Mouse (Mus musculus) embryonic facial prominence, embryonic 15.5 days (tissue): ENCODE measurements around the gene Rnf10. TPM values are rescaled to one million over a fixed set of nuclear protein-coding genes. Genes with fewer than 3 reads are reported as not detected.

ENCODE experiments used
- ATAC-seq: fragments of 200-750 bp; cut with Nextera tagmentation; 2 replicates; pipeline ENCODE4 v1.8.0; 2017; ENCODE audit warnings: low read depth, moderate TSS enrichment; ENCODE audit not compliant: insufficient number of reproducible peaks, low FRiP score, low TSS enrichment
- H3K27ac ChIP-seq: fragments of 300-500 bp; sonication (generic); replicated peaks from 2 replicates; pipeline ENCODE4 v1.5.1; 2015; ENCODE audit warnings: mild to moderate bottlenecking, inconsistent platforms
- H3K27me3 ChIP-seq: fragments of 300-500 bp; sonication (generic); 2 replicates; pipeline ENCODE4 v1.6.1; 2015; ENCODE audit warnings: inconsistent platforms
- H3K36me3 ChIP-seq: fragments of 300-500 bp; sonication (generic); 2 replicates; pipeline ENCODE4 v1.6.1; 2015; ENCODE audit warnings: mild to moderate bottlenecking, inconsistent platforms
- H3K4me1 ChIP-seq: fragments of 300-500 bp; sonication (generic); 2 replicates; pipeline ENCODE4 v1.6.1; 2015; ENCODE audit warnings: inconsistent platforms
- H3K4me2 ChIP-seq: fragments of 300-500 bp; sonication (generic); replicated peaks from 2 replicates; pipeline ENCODE4 v1.6.1; 2015; ENCODE audit warnings: mild to moderate bottlenecking, inconsistent platforms
- H3K4me3 ChIP-seq: fragments of 300-500 bp; sonication (generic); replicated peaks from 2 replicates; pipeline ENCODE4 v1.5.1; 2015; ENCODE audit warnings: mild to moderate bottlenecking, inconsistent platforms
- H3K9ac ChIP-seq: fragments of 300-500 bp; sonication (generic); 2 replicates; pipeline ENCODE4 v1.6.1; 2015; ENCODE audit warnings: inconsistent platforms
- H3K9me3 ChIP-seq: fragments of 300-500 bp; sonication (generic); replicated peaks from 2 replicates; pipeline ENCODE4 v1.6.1; 2016; ENCODE audit warnings: inconsistent platforms
- WGBS: fragments of 180-500 bp; shearing (Covaris S2); methylation state at CpG from one replicate; pipeline ENCODE4 v1.1.7; 2015; 5-methylcytosine and 5-hydroxymethylcytosine counted together
- polyA plus RNA-seq: library from polyadenylated mRNA; unstranded; fragments of >200 nt; fragmentation: Nextera tagmentation; extraction: Ambion mirVana; gene quantifications from 2 replicates; pipeline ENCODE4 v1.2.1, GENCODE M21; 2015

The Rnf10 gene
- polyA plus RNA-seq, 1 experiment from 2014 or later: 170 TPM

DNA sequence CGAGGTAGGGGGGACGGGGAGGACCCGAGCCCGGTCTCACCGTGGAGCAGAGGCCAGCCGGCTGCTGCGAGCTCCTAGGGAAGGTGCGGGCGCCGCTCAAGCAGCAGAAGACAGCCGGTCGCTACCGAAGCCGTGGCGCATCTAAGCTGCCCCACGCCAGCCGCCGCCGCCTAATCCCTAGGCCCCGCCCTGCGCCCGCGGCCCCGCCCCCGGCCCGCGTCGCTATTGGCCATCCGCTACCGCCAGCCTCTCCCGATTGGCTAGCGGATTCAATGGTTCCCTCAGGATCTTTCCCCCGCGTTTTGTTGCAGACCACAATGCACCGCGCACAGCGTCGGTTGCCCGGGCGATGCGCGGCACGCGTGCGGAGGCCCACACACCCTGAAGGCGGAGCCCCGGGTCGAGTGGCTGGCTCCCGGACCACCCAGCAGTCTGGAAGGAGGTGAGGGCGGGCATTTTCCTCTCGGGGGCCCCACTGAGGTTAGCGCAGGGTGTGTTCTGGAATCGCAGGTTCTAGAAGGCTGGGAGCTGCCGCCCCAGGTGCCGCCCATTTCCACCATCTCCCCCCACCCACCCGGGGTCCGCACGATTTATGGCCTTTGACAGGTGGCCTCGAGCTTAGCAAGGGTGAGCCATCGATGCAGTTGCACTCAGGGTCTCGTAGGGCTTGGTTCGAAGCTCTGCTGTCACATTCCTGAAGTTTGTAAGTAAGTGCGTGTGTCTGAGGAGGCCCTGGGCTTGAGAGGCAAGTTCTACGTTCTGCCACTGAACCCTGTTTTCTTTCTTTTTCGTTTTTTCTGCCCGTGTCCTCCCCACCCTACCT lies 28.3 kb upstream of the Rnf10 start, which contains the start of gene Dynll1:
TSS of gene Dynll1 (minus strand) at position 208 of the 823 bp plus-strand sequence.
- ATAC-seq: peak; percentile 98
- H3K9ac ChIP-seq: peak within 1 kb of the TSS; percentile 96
- H3K4me3 ChIP-seq: peak within 1 kb of the TSS; percentile 93
- H3K27me3 ChIP-seq: no peaks in the 10 kb centered on the region
- under 1% methylated on average over 66 of the region's 66 CpGs for WGBS
- peak within 1 kb of the TSS; percentile 79 for H3K4me2 ChIP-seq
- no peaks in the 10 kb centered on the region for H3K9me3 ChIP-seq
- peak within 1 kb of the TSS; percentile 97 for H3K27ac ChIP-seq
- H3K4me1 ChIP-seq: peaks cover 31% of the 10 kb centered on the region
- H3K36me3 ChIP-seq: peaks cover 30% of the 10 kb centered on the region

DNA sequence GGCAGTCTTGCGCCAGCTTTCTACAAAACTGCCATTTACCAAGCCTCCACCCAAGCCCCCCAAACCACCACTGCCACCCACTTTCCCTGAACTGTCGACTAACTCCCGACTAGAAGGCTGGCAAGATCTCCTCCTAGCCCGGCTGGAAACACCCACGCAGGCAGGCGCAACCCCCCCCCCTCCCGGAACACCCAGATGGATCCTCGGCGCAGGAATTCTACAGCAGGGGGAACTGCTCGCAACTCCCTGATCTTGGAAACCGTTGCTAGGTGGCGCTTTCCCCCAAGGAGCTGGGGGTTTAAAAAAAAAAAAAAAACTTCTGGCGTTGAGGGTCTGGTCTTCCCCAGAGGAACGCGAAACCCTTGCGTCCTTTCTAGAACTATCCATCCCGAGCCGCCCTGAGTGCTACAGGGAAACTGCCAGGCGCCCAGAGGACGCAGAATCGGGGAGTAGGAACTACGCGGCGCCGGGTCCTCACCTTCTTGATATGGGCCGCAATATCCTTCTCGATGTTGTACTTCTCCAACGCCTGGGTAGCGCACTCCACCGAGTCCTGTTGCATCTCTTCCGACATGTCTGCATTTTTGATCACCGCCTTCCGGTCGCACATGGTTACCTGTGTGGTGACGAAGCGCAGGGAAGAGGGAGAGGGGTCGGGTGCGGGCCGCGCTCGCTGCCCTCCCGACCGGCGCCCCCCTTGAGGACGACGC lies 27.5 kb upstream of the Rnf10 start:
- H3K9me3 ChIP-seq: no peaks in the 10 kb centered on the region
- H3K4me1 ChIP-seq: peaks cover 31% of the 10 kb centered on the region
- no peaks in the 10 kb centered on the region for H3K27me3 ChIP-seq
- peak overlapping the region; percentile 93 for H3K4me3 ChIP-seq
- WGBS: under 1% methylated on average over 46 of the region's 46 CpGs
- peaks cover 38% of the 10 kb centered on the region for H3K36me3 ChIP-seq
- H3K27ac ChIP-seq: peak overlapping the region; percentile 97
- H3K4me2 ChIP-seq: peak overlapping the region; percentile 79
- ATAC-seq: 0 out of 2 replicates have a peak, but pooled peaks have one; percentile 0
- H3K9ac ChIP-seq: peak overlapping the region; percentile 96

DNA sequence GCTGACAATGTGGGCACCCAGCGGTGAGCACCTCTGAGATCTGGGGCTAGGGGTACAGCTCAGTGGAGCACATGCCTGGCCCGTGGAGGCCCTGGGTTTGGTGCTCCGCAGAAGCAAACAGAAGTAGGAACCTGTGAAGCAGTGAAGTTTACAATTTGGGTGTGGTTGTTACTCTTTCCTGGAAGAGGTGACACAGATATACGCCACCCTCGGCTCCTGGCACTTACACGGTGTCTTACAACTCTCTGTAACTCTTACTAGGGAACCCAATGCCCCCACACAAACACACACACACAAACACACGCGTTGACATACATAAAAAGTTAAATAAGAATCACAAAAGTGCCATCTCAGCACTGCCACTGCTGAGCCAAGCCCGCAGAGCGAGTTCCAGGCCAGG lies 23.6 kb upstream of the Rnf10 start:
- H3K4me1 ChIP-seq: peaks cover 23% of the 10 kb centered on the region
- peak overlapping the region; percentile 31; the same call in 1 of the 2 replicates for H3K27ac ChIP-seq
- 84% methylated on average over 10 of the region's 10 CpGs for WGBS
- no peak overlapping the region for H3K9ac ChIP-seq
- no peak overlapping the region for H3K4me3 ChIP-seq
- H3K27me3 ChIP-seq: no peaks in the 10 kb centered on the region
- H3K36me3 ChIP-seq: peaks cover 64% of the 10 kb centered on the region
- no peak overlapping the region for H3K4me2 ChIP-seq
- no peaks in the 10 kb centered on the region for H3K9me3 ChIP-seq
- no peak for ATAC-seq

DNA sequence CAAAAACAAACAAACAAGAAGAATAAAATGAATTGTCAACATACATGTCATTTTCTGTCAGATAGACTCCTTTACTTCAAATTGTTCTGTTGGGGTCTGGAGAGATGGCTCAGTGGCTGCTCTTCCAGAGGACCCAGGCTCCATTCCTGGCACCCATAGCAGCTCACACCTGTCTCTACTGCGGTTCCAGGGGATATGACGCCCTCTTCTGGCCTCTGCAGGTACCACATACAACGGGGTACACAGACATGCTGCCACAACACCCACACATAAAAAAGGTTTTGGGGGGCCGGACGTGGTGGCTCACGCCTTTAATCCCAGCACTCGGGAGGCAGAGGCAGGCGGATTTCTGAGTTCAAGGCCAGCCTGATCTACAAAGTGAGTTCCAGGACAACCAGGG lies 21.5 kb upstream of the Rnf10 start:
- peaks cover 79% of the 10 kb centered on the region for H3K36me3 ChIP-seq
- no peaks in the 10 kb centered on the region for H3K27me3 ChIP-seq
- no peak for ATAC-seq
- no peak overlapping the region for H3K27ac ChIP-seq
- H3K9me3 ChIP-seq: no peaks in the 10 kb centered on the region
- 87% methylated on average over 8 of the region's 8 CpGs for WGBS
- no peak overlapping the region for H3K4me2 ChIP-seq
- peaks cover 17% of the 10 kb centered on the region for H3K4me1 ChIP-seq
- H3K4me3 ChIP-seq: no peak overlapping the region
- no peak overlapping the region for H3K9ac ChIP-seq

DNA sequence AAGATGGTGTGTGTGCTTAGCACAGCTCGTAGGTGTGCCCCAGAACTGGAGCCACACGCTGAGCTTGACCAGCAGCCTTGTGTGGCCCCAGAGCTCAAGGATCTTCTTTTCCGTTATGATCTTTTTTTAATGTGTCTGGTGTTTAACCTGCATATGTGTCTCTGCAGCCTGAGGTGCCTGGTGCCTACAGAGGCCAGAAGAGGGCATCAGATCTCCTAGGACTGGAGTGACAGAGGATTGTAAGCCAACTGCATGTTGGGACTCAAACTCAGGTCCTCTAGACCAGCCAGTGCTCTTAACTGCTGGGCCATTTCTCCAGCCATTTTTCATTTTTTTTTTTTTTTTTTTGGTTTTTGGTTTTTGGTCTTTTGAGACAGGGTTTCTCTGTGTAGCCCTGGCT lies 12.0 kb upstream of the Rnf10 start:
- Histone ChIP-seq H3K27ac (no peak overlapping the region), H3K4me3 (no peak overlapping the region), H3K9me3 (no peaks in the 10 kb centered on the region), H3K9ac (no peak overlapping the region), H3K27me3 (no peaks in the 10 kb centered on the region), H3K36me3 (peaks cover 31% of the 10 kb centered on the region), H3K4me2 (no peak overlapping the region), H3K4me1 (peaks cover 10% of the 10 kb centered on the region)
- ATAC-seq: no peak
- 96% methylated on average over 3 of the region's 3 CpGs for WGBS

DNA sequence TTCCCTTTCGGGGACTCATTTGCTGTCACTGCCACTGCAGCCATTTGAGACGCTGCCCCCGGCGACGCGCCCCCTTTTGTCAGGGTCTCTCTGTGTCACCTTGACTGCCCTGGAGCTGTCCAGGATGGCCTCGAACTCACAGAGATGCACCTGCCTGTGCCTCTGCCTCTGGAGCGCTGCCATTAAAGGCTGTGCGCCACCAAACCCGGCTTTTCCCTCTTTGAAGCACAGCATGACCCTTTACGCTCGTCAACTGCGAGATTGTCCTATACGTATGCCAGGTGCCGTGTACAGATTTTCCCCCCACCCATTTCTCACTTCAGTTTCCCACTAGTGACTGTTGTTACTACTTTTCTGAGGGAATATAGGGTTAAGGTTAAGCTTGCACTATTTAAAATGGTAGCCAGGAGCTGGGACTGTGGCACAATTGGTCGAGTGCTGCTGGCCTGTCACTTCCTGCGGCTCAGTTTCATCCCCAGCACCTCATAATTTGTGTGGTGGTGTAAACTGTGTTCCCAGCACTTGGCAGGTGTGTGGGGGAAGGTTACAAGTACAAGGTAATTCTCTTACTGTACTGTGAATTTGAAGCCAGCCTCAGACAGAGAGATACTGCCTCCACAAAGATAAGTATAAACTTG lies 7.5 kb upstream of the Rnf10 start:
- peak overlapping the region; percentile 87 for H3K4me2 ChIP-seq
- peak overlapping the region; percentile 84 for H3K9ac ChIP-seq
- peaks cover 13% of the 10 kb centered on the region for H3K36me3 ChIP-seq
- H3K27ac ChIP-seq: no peak overlapping the region
- H3K9me3 ChIP-seq: no peaks in the 10 kb centered on the region
- peak overlapping the region; percentile 98 for H3K4me3 ChIP-seq
- 7% methylated on average over 17 of the region's 17 CpGs for WGBS
- H3K4me1 ChIP-seq: peaks cover 10% of the 10 kb centered on the region
- H3K27me3 ChIP-seq: no peaks in the 10 kb centered on the region
- ATAC-seq: no peak

DNA sequence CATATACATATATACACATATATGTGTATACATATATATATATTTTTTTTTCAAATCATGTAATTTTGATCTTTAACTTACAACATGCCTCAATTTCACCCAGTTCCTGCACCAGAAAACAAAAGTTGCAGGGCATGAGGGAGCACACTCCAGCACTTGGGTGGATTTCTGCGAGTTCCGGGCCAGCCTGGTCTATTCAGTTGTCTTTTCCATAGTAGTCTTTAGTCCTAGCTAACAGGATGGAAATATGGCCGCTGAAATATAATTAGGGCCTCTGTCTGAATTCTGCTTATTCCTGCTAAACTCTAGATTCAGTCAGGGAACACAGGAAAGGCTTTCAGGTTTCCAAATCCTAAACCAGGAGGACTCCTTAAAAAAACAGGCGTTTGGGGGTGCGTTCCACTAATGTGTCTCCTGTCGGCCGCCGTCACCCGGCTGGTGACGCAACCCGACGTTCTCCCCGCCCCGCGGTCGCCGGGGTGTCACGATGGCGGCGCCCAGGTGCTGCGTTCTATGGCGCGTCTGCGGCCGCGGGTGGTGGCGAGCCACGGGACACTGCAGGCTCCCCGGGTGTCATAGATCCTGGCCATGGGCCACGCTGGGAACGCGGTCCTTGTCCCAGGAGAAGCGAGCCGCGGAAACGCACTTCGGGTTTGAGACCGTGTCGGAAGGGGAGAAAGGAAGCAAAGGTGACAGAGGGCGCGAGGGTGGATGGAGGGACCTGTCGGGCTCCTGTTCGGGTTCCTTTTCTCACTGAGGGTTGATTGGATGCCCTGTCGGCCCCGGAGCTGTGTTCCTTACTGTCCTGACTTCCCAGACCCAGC lies 6.7 kb upstream of the Rnf10 start, which contains the start of gene Coq5:
TSS of gene Coq5 (plus strand) at position 441 of the 824 bp plus-strand sequence.
- Histone ChIP-seq H3K4me3 (peak within 1 kb of the TSS; percentile 98), H3K9ac (peak within 1 kb of the TSS; percentile 84), H3K27ac (no peak within 1 kb of the TSS; the same call in 1 of the 2 replicates), H3K36me3 (peaks cover 8% of the 10 kb centered on the region), H3K9me3 (no peaks in the 10 kb centered on the region), H3K4me1 (peaks cover 10% of the 10 kb centered on the region), H3K4me2 (peak within 1 kb of the TSS; percentile 87), H3K27me3 (no peaks in the 10 kb centered on the region)
- 3% methylated on average over 45 of the region's 45 CpGs for WGBS
- ATAC-seq: peak; percentile 80

DNA sequence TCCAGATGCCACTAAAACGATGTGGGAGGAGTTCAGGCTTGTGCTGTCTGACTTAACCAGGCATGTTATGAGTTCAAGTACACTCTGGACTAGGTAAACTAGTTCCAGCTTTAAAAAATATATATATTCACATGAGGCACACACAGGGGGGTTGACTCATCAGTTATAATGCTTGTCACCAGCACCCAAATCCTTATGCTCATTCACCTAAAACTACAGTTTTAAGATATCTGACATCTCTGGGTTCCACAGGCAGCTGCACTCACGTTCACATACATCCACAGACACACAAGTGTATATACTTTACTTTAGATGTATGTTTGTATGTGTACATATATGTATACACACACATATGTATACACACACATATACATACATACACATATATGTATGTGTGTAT lies 6.1 kb upstream of the Rnf10 start:
- 44% methylated on average over 2 of the region's 2 CpGs for WGBS
- H3K4me1 ChIP-seq: peaks cover 10% of the 10 kb centered on the region
- H3K9me3 ChIP-seq: no peaks in the 10 kb centered on the region
- no peak overlapping the region for H3K27ac ChIP-seq
- H3K36me3 ChIP-seq: 0 out of 2 replicates have a peak, but pooled peaks cover 2% of the 10 kb centered on the region
- no peak overlapping the region for H3K4me3 ChIP-seq
- ATAC-seq: no peak
- no peaks in the 10 kb centered on the region for H3K27me3 ChIP-seq
- no peak overlapping the region for H3K9ac ChIP-seq
- no peak overlapping the region for H3K4me2 ChIP-seq

DNA sequence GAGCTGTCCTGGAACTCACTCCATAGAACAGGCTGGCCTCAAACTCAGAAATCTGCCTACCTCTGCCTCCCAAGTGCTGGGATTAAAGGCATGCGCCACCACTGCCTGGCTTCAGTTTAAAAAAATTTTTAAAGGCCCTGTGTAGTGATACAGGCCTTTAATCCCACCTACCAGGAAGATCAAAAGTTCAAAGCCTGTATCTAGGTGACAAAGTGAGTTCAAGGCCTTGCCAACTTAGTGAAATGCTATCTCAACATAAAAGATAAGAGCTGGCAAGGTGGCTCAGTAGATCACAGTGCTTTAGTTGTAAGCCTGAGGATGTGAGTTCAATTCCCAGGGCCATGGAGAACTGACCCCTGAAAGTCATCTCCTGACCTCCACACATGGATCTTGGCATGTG lies 5.4 kb upstream of the Rnf10 start:
- ATAC-seq: no peak
- no peak overlapping the region for H3K9ac ChIP-seq
- no peaks in the 10 kb centered on the region for H3K36me3 ChIP-seq
- no peaks in the 10 kb centered on the region for H3K27me3 ChIP-seq
- WGBS: 72% methylated on average over 1 of the region's 1 CpGs
- H3K9me3 ChIP-seq: no peaks in the 10 kb centered on the region
- H3K4me1 ChIP-seq: peaks cover 14% of the 10 kb centered on the region
- H3K4me3 ChIP-seq: no peak overlapping the region
- no peak overlapping the region for H3K27ac ChIP-seq
- H3K4me2 ChIP-seq: no peak overlapping the region

DNA sequence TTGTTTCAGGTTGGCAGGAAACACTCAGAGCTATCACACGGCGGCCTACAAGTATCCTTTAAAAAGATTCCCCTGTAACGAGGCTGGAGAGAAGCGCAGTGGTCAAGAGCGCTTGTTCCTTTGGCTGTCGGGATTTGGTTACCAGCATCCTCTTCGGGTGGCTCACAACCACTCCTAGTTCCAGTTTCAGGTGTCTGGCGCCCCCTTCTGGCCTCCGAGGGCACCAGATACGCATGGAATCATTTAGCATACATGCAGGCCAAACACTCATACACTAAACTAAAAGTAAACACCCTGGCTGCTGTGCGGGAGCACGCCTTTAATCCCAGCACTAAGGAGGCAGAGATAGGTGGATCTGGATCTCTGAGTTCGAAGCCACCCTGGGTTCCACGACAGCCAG lies 3.3 kb upstream of the Rnf10 start:
- Histone ChIP-seq H3K36me3 (no peaks in the 10 kb centered on the region), H3K9me3 (no peaks in the 10 kb centered on the region), H3K9ac (no peak overlapping the region), H3K4me1 (peaks cover 19% of the 10 kb centered on the region), H3K27ac (no peak overlapping the region), H3K4me3 (no peak overlapping the region), H3K4me2 (no peak overlapping the region), H3K27me3 (no peaks in the 10 kb centered on the region)
- ATAC-seq: no peak
- 39% methylated on average over 14 of the region's 14 CpGs for WGBS
